Mouse (Mus musculus) embryonic fibroblast, embryonic 13.5 days (primary cell): ENCODE data around the gene Pkp3. TPM values are rescaled to one million over a fixed set of nuclear protein-coding genes. Genes with fewer than 3 reads are reported as not detected.
A peak's percentile ranks its signal among the peaks of the same experiment; 100 is the strongest.

Experiments
- H3K27ac ChIP-seq: 2 replicates; pipeline ENCODE4 v1.5.1; 2012; ENCODE audit warnings: low read length, control low read depth, inconsistent platforms; ENCODE audit not compliant: insufficient read depth
- H3K4me1 ChIP-seq: 2 replicates; pipeline ENCODE4 v1.6.1; 2011; ENCODE audit warnings: low read length; ENCODE audit not compliant: control insufficient read depth, insufficient read depth
- H3K4me3 ChIP-seq: 2 replicates; pipeline ENCODE4 v1.5.1; 2011; ENCODE audit warnings: mild to moderate bottlenecking, control low read depth, low read length; ENCODE audit not compliant: insufficient read depth
- CTCF ChIP-seq: IDR thresholded peaks from 2 replicates; pipeline ENCODE4 v1.5.1; 2011; ENCODE audit warnings: mild to moderate bottlenecking, control low read depth, low read length, moderate library complexity, borderline replicate concordance; ENCODE audit not compliant: insufficient read depth
- POLR2A ChIP-seq: IDR thresholded peaks from 2 replicates; pipeline ENCODE4 v1.6.1; 2011; ENCODE audit warnings: low read depth, mild to moderate bottlenecking, control low read depth, low read length, moderate library complexity
- polyA plus RNA-seq: library from polyadenylated mRNA; stranded (reverse); fragments of >200 nt; gene quantifications from 2 replicates; pipeline ENCODE4 v1.2.4, GENCODE M21; 2011; ENCODE audit warnings: low read depth; ENCODE audit not compliant: missing spikeins, insufficient read length

Gene Pkp3
- polyA plus RNA-seq, 1 experiment = not detected

DNA sequence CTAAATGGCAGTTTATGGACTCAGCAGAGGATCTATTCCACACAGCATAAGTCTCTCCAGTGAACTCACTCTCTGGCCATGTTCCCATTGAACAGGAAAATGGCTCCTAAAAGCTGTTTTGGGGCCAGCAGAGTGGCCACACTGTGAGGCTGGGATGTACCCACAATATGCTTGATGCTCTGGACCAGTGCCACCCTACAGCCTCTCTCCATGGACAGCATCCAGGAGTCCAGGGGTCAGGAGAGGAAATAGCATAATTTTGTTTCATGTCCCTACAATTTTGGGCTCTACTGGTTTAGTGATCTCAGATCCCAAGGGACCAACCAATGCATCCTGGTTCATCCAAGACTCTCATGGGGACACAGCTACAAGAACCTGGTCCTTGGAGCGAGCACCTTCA, 20.5 kb upstream of the Pkp3 start:
- Histone ChIP-seq H3K4me1 (no peaks in the 10 kb centered on the region), H3K27ac (no peak overlapping the region), H3K4me3 (no peak overlapping the region)
- no peak for TF ChIP-seq POLR2A
- no peak for TF ChIP-seq CTCF

DNA sequence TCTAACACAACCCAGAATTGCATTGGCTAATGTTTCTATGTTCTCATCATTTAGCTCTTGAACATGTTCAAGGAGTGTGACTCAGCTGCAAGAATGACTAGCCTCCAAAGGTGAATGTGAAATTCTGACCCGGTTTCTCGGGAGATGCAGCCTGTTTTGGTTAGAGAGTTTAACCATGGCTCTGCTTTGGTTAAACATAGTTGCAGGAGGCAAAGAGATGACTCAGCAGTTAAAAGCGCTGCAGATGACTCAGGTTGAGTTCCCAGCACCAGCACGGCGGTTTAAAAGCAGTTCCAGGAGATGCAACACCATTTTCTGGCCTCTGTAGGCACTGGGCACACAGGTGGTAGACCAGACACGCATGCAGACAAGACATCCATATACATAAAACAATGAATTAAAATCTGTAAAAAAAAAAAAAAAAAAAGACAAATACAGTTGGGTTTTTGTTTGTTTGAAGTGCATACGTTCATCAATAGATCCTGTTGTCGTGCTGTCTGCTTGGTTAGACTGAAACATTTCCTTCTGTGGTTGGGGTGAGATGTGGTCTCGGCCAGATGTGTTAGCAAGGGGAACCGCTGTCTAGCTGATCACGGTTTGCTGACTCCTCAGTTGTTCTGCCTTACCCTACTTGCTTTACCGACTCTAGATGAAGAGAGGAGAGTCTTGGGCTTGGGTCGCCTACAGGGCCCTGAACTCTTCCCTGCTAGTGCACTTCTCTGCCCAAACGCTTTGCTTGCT, 19.2 kb upstream of the Pkp3 start:
- no peak for TF ChIP-seq POLR2A
- no peak for TF ChIP-seq CTCF
- H3K4me3 ChIP-seq = no peak overlapping the region
- no peak overlapping the region for H3K27ac ChIP-seq
- no peaks in the 10 kb centered on the region for H3K4me1 ChIP-seq

DNA sequence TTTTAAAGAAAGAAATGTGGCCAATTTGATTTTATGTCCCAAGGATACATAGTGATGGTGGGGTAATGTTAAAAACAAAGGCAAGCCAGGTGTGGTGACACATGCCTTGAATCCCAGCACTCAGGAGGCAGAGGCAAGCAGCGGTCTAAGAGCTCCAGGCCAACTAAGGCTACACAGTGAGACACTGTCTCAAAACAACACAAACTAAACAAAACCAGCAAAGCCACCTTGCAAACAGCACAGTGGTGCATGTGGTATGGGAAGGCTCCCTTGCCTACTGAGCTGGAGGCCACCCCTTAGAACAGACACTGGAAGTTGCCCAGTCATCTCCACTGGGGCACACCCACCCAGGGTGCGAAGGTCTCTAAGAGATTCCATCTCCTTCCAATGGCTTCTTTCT, 18.1 kb upstream of the Pkp3 start:
- TF ChIP-seq POLR2A = no peak
- no peak for TF ChIP-seq CTCF
- Histone ChIP-seq H3K4me3 (no peak overlapping the region), H3K4me1 (no peaks in the 10 kb centered on the region), H3K27ac (no peak overlapping the region)

DNA sequence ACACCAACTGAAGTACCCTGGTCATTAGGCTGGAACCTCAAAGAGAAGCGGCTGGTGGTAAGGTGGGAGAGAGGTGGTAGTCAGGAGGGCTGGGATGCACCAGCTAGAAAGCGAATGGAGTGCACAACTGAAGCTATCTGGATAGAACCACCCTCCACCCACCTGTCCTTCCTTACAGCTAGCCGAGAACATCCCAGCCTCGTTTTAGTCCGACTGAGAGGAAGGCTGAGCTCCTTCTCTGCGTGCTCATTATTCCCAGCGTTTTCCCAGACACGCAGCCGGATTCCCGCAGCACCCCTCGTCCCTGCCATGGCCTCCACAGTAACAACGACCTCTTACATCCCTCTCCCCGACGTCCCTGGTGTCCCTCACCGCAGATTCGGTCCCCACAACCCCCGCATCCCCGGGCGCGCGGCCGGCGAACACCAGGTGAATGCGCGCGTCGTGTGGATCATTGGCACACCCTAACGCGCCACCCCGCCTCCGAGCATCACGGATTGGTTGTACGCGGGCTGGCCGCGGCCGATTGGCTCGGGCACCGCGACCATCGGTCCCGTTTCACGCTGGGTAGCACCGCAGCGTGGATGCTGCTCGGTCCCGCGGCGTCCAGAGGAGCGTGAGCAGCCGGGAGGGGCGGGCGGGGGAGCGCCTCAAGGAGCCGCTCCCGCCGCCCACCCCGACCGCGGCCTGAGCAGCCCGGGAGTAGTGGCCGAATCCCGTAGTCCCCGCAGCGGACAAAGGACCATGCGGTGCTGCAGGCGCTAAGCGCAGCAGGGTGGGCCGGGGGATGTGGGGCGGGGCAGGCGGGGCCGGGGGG, 17.4 kb upstream of the Pkp3 start, which contains the start of gene B4galnt4:
Gene B4galnt4, plus strand, starts transcription at position 679 of the 817 bp plus-strand sequence.
- Histone ChIP-seq H3K27ac (no peak within 1 kb of the TSS), H3K4me1 (no peaks in the 10 kb centered on the region), H3K4me3 (peak within 1 kb of the TSS; percentile 53)
- TF ChIP-seq POLR2A = no peak
- no peak for TF ChIP-seq CTCF

DNA sequence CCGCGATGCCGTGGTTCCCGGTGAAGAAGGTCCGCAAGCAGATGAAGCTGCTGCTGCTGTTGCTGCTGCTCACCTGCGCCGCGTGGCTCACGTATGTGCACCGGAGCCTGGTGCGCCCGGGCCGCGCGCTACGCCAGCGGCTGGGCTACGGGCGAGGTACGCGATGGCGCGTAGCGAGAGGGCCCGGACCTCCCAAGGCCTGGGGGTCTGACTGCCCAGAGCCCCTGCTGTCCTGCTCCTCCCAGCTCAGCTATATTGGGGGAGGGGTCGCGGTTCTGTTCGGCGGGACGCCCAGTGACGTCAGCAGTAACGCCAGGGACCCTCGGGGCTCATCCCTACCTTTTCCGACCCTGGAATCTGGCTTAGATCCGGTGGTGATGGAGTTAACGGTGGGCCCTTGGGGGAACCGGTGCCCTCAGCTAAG, 16.7 kb upstream of the Pkp3 start:
- Histone ChIP-seq H3K4me3 (peak overlapping the region; percentile 53), H3K27ac (no peak overlapping the region), H3K4me1 (no peaks in the 10 kb centered on the region)
- TF ChIP-seq POLR2A (no peak), CTCF (no peak)

DNA sequence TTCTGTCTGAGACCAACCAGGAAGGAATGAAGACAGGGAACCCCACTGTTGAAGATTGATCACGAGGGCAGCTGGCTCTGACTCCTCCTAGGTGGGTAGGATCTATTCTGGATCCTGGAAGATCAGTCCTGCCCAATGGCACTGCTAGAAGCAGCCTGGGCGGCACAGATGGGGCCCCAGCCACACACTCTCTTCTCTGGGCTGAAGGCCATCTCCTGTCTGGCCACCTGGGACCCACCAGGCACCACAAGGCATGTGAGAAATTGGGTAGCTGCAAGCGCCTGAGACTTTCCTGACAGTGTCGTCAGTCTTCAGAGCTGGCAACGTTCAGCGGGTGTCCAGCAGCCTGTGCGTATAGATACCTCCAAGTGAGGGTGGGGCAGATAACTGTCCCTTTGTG, 15.5 kb upstream of the Pkp3 start:
- TF ChIP-seq POLR2A = no peak
- Histone ChIP-seq H3K4me1 (no peaks in the 10 kb centered on the region), H3K27ac (no peak overlapping the region), H3K4me3 (no peak overlapping the region)

DNA sequence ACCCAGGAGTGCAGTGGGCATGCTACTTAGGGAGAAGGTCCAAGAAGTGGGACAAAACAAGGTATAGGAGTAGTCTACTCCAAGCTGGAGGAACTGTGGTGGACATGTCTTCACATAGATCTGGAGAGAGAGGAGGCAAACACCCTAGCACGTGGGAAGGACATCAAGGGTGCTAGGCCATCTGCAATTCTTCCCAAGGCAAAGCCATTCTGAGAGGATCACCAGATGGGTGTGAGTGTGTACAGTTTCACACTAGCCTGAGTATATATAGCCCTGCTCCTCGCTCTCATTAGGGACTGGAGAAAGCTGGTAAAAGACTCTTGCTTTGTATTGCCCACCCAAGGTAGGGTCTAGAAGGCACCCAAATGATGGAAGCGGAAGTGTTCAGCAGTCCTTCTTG, 14.7 kb upstream of the Pkp3 start:
- TF ChIP-seq POLR2A (no peak), CTCF (no peak)
- no peak overlapping the region for H3K27ac ChIP-seq

DNA sequence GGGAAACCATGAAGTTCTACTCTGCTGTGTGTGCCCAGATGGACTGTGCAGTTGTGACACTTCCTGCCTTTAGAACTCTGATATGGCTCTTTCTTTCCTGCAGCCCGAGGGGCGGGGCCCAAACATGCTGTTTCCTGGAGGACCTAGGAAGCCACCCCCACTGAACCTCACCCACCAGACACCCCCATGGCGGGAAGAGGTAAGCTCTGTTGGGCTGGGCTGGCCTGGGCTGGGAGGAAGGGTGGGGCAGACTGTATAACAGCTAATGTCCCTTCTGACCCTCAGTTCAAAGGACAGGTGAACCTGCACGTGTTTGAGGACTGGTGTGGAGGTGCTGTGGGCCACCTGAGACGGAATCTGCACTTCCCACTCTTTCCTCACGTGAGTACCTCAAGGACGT, 13.8 kb upstream of the Pkp3 start:
- Histone ChIP-seq H3K4me3 (no peak overlapping the region), H3K27ac (no peak overlapping the region), H3K4me1 (no peaks in the 10 kb centered on the region)
- TF ChIP-seq CTCF (no peak), POLR2A (no peak)

More for the DNA sequence above, 14.7 kb upstream of the Pkp3 start:
- Histone ChIP-seq H3K4me3 (no peak overlapping the region), H3K4me1 (no peaks in the 10 kb centered on the region)

DNA sequence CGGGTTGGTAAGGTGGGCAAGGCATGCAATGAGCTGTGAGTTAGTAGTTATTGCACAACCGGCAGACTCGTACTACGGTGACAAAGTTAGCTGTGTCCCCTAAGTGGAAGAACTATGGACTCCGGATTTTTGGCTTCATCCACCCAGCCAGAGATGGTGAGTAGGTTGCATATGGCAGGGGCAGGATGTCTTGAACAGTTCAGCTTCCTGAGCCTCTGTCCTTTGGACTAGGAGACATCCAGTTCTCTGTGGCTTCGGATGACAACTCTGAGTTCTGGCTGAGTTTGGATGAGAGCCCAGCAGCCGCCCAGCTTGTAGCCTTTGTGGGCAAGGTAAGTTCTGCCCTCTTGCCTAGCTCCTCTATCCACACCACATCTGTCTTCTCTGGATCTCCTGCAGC, 13.4 kb upstream of the Pkp3 start:
- TF ChIP-seq CTCF (no peak), POLR2A (no peak)
- Histone ChIP-seq H3K4me3 (no peak overlapping the region), H3K27ac (no peak overlapping the region), H3K4me1 (no peaks in the 10 kb centered on the region)

DNA sequence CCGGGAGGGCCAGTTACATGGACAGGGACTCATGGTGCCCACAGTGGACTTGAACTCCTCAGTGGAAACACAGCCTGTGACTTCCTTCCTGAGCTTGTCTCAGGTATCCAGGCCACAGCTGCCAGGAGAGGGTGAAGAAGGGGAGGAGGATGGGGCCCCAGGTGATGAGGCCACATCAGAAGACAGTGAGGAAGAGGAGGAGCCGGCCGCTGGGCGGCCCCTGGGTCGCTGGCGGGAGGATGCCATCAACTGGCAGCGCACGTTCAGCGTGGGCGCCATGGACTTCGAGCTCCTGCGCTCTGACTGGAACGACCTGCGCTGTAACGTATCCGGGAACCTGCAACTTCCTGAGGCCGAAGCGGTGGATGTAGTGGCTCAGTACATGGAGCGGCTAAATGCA, 9.7 kb upstream of the Pkp3 start:
- H3K27ac ChIP-seq = no peak overlapping the region
- no peaks in the 10 kb centered on the region for H3K4me1 ChIP-seq
- TF ChIP-seq POLR2A (no peak), CTCF (no peak)
- no peak overlapping the region for H3K4me3 ChIP-seq
